Mouse (Mus musculus) thymus, adult 2 months (tissue): ENCODE measurements around the gene Kcnh7. TPM values are rescaled to one million over a fixed set of nuclear protein-coding genes. Genes with fewer than 3 reads are reported as not detected.

Experiments
- DNase-seq: peaks from one replicate; pipeline ENCODE4 v3.0.0; 2021
- H3K27ac ChIP-seq: fragments of 200-500 bp; 2 replicates; pipeline ENCODE4 v1.5.1; 2012; ENCODE audit warnings: low read length, control low read depth; ENCODE audit not compliant: control insufficient read depth, insufficient read depth
- H3K27me3 ChIP-seq: fragments of 200-500 bp; 2 replicates; pipeline ENCODE4 v1.6.1; 2012; ENCODE audit warnings: mild to moderate bottlenecking, low read length, moderate library complexity, mixed read lengths; ENCODE audit not compliant: control insufficient read depth, insufficient read depth
- H3K36me3 ChIP-seq: fragments of 200-500 bp; 2 replicates; pipeline ENCODE4 v1.6.1; 2012; ENCODE audit warnings: mild to moderate bottlenecking, low read length, moderate library complexity; ENCODE audit not compliant: control insufficient read depth, insufficient read depth
- H3K4me1 ChIP-seq: fragments of 200-500 bp; replicated peaks from 2 replicates; pipeline ENCODE4 v1.6.1; 2012; ENCODE audit warnings: low read length; ENCODE audit not compliant: control insufficient read depth, insufficient read depth
- H3K4me3 ChIP-seq: fragments of 200-500 bp; 2 replicates; pipeline ENCODE4 v1.5.1; 2012; ENCODE audit warnings: mild to moderate bottlenecking, low read length, control low read depth, moderate library complexity; ENCODE audit not compliant: control insufficient read depth, insufficient read depth
- CTCF ChIP-seq: fragments of 200-500 bp; IDR thresholded peaks from 2 replicates; pipeline ENCODE4 v1.5.1; 2012; ENCODE audit warnings: mild to moderate bottlenecking, control low read depth, low read length, moderate library complexity, borderline replicate concordance; ENCODE audit not compliant: control insufficient read depth, poor library complexity, insufficient read depth; ENCODE audit errors: extremely low read depth
- POLR2A ChIP-seq: fragments of 200-500 bp; IDR thresholded peaks from 2 replicates; pipeline ENCODE4 v1.6.1; 2012; ENCODE audit warnings: mild to moderate bottlenecking, low read length, control low read depth, moderate library complexity; ENCODE audit not compliant: control insufficient read depth, poor library complexity, insufficient read depth; ENCODE audit errors: extremely low read depth
- WGBS: fragments of 180-500 bp; shearing (Covaris S2); methylation state at CpG from one replicate; pipeline ENCODE4 v1.1.7; 2018; 5-methylcytosine and 5-hydroxymethylcytosine counted together
- polyA plus RNA-seq: library from polyadenylated mRNA; depleted of rRNA; stranded (reverse); fragments of >200 nt; gene quantifications from 2 replicates; pipeline ENCODE4 v1.2.3, GENCODE M21; 2012

Kcnh7 gene
- polyA plus RNA-seq, 1 experiment = 0.03 TPM

DNA sequence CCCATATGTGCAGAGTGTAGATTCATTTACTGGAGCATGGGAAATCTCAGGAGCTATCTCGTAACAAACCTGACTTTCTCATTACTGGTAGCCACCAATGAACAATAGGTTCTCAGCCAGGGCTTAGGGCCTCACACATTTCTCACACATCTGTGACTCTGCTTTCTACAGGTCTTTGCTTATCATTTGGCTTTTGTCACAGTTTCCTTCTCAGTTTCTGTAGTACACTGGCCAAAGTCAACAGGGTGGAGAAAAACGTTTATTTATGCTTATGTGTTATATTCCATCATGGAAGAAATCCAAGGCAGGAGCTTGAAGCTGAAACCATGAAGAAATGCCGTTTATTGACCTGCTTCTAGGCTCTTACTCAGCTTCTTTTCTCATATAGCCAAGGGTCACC, 63.8 kb downstream of the Kcnh7 start:
- WGBS = 76% methylated on average over 3 of the region's 3 CpGs
- H3K27ac ChIP-seq = no peak overlapping the region
- TF ChIP-seq CTCF = no peak
- no peak for TF ChIP-seq POLR2A
- H3K27me3 ChIP-seq = no peaks in the 10 kb centered on the region
- H3K4me1 ChIP-seq = no peaks in the 10 kb centered on the region
- no peak overlapping the region for H3K4me3 ChIP-seq
- no peaks in the 10 kb centered on the region for H3K36me3 ChIP-seq
- DNase-seq = no peak

DNA sequence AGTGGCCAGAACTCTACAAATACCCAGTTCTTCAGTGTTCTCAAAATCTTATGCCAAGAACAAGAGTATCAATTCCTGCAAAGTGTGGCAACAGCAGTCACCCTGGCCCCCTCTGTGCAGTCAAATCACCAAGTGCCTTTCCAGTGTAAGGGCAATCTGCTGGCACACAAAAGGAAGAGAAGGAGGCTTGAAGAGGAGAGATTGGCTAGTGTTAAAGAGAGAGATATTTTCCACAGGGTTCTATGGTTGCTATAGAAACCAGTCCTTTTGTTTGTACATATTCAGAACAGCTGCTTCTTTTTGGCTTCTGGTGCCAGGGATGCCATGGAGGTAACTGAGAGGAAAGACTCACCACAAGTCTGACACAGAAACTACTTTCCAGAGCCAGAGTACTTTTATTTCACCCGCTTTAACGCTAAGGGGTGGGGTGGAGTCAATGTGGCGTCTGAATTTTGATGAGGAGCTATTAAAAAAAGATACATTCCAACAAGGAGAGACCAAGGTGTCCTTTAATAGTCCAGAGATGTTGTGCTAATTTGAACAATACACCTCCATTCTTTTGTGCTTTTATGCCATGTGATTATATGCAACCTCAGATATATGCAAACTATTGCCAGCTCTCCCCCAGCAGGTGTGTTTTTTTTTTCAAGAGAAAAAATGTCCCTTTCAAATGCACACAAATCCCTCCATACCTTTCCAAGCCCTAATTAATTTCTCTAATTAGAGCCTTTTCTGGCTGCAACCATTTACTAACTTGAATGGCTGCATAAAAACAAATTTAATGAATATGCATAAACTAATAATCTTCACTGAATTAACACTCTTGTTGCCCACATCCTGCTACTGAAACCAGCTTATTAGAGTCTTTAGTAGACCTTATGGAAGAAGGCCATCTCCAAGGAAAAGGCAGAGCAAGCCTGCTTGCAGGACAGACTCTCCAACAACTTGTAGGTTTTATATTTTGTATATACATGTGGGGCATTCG, 66.6 kb downstream of the Kcnh7 start:
- no peak for DNase-seq
- no peak overlapping the region for H3K4me3 ChIP-seq
- H3K4me1 ChIP-seq = no peaks in the 10 kb centered on the region
- no peaks in the 10 kb centered on the region for H3K36me3 ChIP-seq
- TF ChIP-seq CTCF (no peak), POLR2A (no peak)
- no peaks in the 10 kb centered on the region for H3K27me3 ChIP-seq
- 84% methylated on average over 4 of the region's 4 CpGs for WGBS
- no peak overlapping the region for H3K27ac ChIP-seq

DNA sequence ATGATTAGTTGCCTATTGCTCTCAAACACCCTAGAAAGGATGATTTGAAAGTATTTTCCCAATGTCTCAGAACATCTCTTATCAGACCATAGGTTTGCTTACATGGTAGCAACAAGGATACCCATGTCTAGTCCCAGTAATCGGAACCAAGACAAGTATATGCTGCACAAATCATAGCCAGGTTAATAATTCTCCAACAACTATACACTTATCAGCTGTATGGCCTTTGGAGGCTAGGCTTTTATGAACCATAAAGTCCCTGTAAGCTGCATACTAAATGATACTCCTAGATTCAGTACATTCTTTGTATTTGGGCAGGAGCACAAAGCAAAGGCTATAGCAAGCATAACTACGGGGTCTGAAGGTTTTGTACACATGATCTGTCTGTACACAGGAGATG, 78.1 kb downstream of the Kcnh7 start:
- no peak for TF ChIP-seq POLR2A
- TF ChIP-seq CTCF = no peak
- Histone ChIP-seq H3K4me3 (no peak overlapping the region), H3K27ac (no peak overlapping the region), H3K4me1 (no peaks in the 10 kb centered on the region), H3K36me3 (no peaks in the 10 kb centered on the region), H3K27me3 (no peaks in the 10 kb centered on the region)
- no peak for DNase-seq
- 93% methylated on average over 2 of the region's 2 CpGs for WGBS

DNA sequence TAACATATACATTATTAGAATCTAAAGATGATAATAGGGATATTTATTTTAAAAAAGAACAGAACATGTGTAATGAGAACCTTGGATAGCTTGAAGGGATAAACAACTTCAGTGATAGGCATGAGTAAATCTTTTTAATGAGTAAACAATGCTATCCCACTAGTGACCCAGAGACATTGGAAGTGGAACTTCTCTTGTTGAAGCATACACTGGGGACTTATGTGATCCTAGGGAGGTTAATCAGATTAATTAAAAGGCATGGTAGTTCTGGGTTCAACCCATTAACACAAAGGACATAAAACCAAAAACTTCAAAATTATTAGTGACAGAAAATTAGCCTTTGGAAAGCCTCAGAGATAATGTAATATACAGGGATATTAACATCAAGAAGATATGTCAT, 84.4 kb downstream of the Kcnh7 start:
- TF ChIP-seq CTCF (no peak), POLR2A (no peak)
- no peak overlapping the region for H3K4me3 ChIP-seq
- H3K27me3 ChIP-seq = no peaks in the 10 kb centered on the region
- H3K36me3 ChIP-seq = no peaks in the 10 kb centered on the region
- no peak overlapping the region for H3K27ac ChIP-seq
- H3K4me1 ChIP-seq = no peaks in the 10 kb centered on the region
- DNase-seq = no peak

DNA sequence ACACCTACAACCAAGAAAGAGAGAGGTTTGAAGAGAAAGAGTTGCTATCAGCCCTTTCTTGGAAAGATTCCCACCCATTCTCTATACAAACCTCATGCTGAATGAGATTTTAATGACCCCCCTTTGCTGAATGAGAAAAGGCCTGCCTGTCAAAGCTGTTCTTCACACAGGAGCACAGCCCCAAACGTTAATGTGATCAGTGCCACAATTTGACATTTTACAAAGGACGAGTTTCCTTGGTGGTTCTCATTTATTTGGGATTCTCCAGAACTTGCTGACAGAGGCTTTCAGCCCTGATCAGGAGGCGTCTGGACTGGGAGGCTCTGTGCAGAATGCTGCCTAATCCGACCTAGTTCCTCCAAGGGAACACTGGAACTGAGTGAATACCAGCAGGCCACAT, 92.3 kb downstream of the Kcnh7 start:
- Histone ChIP-seq H3K4me1 (no peaks in the 10 kb centered on the region), H3K27me3 (no peaks in the 10 kb centered on the region), H3K4me3 (no peak overlapping the region), H3K36me3 (no peaks in the 10 kb centered on the region), H3K27ac (no peak overlapping the region)
- no peak for DNase-seq
- WGBS = 90% methylated on average over 4 of the region's 4 CpGs
- no peak for TF ChIP-seq CTCF
- no peak for TF ChIP-seq POLR2A

DNA sequence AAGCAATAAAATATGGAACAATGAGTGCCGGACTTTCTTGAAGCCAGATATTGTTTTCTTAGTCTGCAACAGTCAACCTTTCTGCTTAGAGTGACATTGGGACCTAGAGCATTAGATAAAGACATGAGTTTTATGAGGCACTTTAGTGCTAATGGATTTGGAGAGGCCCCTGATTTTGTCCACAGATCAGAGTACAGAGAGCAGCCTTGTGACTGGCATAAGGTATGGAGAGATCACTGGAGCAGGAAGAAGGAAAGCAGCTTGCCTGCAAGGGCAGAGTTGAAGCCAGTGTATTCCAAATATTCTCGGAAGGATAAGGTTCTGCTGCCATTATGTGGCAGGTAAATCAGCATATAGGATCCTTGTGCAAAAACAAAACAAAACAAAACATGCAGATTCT, 93.6 kb downstream of the Kcnh7 start:
- H3K36me3 ChIP-seq = no peaks in the 10 kb centered on the region
- H3K4me1 ChIP-seq = no peaks in the 10 kb centered on the region
- no peaks in the 10 kb centered on the region for H3K27me3 ChIP-seq
- no peak overlapping the region for H3K27ac ChIP-seq
- TF ChIP-seq POLR2A (no peak), CTCF (no peak)
- no peak overlapping the region for H3K4me3 ChIP-seq
- 87% methylated on average over 2 of the region's 2 CpGs for WGBS
- DNase-seq = no peak

DNA sequence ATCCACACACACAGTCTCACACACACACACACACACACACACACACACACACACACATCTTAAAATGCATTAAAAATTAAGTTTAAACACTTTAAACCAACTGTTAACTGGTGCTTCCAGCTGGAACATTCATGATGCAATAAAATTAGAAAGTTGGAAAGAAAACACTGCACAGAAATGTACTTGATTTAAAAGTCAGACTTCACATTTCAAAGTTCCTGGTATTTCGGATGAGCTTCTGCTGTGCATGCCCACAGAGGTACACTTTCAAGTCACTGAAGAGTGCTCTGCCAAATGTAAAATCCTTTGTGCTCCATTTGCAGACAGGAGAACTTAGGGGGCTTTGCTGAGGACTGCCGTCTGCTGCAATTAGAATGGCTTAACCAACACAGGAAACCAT, 125.7 kb downstream of the Kcnh7 start:
- Histone ChIP-seq H3K36me3 (no peaks in the 10 kb centered on the region), H3K27ac (no peak overlapping the region), H3K4me1 (no peaks in the 10 kb centered on the region), H3K4me3 (no peak overlapping the region), H3K27me3 (no peaks in the 10 kb centered on the region)
- no peak for TF ChIP-seq POLR2A
- no peak for DNase-seq
- WGBS = 94% methylated on average over 2 of the region's 2 CpGs

DNA sequence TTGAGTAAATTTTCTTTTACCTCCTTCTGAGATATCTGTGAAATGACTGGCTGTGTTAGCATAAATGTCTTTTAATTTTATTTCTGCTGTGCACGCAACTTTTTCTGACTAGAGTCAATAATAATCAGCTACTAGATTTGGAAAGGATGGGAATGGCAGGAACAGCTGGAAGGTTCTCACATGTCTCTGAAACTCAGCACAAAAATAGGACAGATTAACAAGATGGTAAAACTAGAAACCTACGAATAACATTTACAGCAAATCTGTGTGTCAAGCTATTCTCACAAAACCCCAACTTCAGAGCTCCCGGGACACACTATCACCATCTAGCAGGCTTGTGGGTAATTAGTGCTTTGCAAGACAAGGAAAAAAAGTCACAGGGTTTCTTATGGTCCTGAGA, 134.2 kb downstream of the Kcnh7 start:
- TF ChIP-seq CTCF = no peak
- no peak for TF ChIP-seq POLR2A
- 95% methylated on average over 3 of the region's 3 CpGs for WGBS
- Histone ChIP-seq H3K4me3 (no peak overlapping the region), H3K27ac (no peak overlapping the region), H3K36me3 (no peaks in the 10 kb centered on the region), H3K4me1 (no peaks in the 10 kb centered on the region), H3K27me3 (no peaks in the 10 kb centered on the region)
- no peak for DNase-seq
